Mouse (Mus musculus) brain, embryonic 14.5 days (tissue): ENCODE results near the gene Gm19935. TPM values are rescaled to one million over a fixed set of nuclear protein-coding genes. Genes with fewer than 3 reads are reported as not detected.

Experiments
- DNase-seq: peaks from one replicate; pipeline ENCODE4 v3.0.0-alpha.2; 2011; ENCODE audit warnings: low read depth
- CTCF ChIP-seq: fragments of 200-500 bp; IDR thresholded peaks from 2 replicates; pipeline ENCODE4 v1.5.1; 2012; ENCODE audit warnings: inconsistent platforms, mild to moderate bottlenecking, moderate library complexity, borderline replicate concordance; ENCODE audit not compliant: insufficient read depth, insufficient read length; ENCODE audit errors: extremely low read depth
- POLR2A ChIP-seq: fragments of 200-500 bp; IDR thresholded peaks from 2 replicates; pipeline ENCODE4 v1.6.1; 2012; ENCODE audit warnings: mild to moderate bottlenecking, inconsistent platforms, borderline replicate concordance; ENCODE audit not compliant: poor library complexity, insufficient read depth, insufficient read length, severe bottlenecking; ENCODE audit errors: extremely low read depth
- polyA plus RNA-seq: library from polyadenylated mRNA; depleted of rRNA; stranded (reverse); fragments of >200 nt; gene quantifications from 2 replicates; pipeline ENCODE4 v1.2.3, GENCODE M21; 2012; rRNA removed

Gm19935 gene
- polyA plus RNA-seq, result 0.33 and 1.2 TPM in 2 replicates

- TF ChIP-seq CTCF (no peak), POLR2A (no peak)
- no peak for DNase-seq
Measured at GRCm38 (mm10) chr8:90817293-90817692, at the start of gene Gm19935. Gene Gm19935, minus strand, starts transcription at chr8:90817393.

- TF ChIP-seq POLR2A (no peak), CTCF (no peak)
Measured at GRCm38 (mm10) chr8:90862038-90862437, 44.8 kb upstream of the Gm19935 start.

DNA sequence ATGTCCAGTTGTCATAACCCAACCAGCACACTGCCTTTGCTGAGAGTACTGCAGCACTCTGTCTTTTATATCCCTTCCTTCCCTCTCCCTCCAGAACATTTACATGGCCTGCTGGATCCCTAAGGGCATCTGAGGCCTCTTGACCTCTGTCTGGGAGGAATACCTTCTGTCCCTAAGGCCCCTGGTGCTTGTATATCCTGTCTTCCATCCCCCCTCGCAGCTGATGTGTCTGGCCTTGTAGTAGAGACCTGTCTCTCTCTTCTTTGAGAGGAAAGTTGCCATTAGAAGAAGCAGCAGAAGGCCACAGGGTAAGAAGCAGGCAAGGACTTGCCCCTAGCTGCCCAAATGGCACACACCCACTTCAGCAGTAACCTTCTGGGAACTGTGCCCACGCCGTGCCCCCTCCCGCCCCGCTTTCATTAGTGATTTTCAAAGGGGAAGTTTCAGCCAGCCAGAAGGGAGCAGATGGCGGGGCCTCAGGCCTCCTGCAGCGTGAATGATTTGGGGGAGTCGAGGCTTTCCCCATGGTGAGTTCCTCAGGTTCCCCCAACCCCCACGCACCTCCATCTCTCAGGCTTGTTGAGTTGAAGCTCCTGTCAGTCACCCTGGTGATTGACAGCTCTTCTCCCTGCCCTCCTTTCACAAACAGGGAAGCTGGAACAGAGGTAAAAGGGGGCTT is 44.2 kb upstream of the Gm19935 start:
- TF ChIP-seq CTCF, result no peak

More at GRCm38 (mm10) chr8:90862038-90862437, 44.8 kb upstream of the Gm19935 start:
- DNase-seq, result peak; percentile 95

DNA sequence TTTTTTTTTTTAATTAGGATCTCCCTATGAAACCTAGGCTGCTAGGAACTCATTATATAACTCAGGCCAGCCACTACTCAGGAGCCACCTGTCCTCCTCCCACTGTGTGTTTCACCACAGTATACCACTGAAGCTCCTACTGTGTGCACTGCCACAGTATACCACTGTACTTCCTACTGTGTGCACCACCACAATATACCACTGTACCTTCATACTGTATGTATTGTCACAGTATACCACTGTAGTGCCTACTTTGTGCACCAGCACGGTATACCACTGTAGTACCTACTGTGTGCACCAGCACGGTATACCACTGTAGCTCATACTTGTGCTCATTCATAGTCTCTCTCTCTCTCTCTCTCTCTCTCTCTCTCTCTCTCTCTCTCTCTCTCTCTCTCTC is 40.9 kb upstream of the Gm19935 start:
- TF ChIP-seq CTCF, result no peak
- no peak for TF ChIP-seq POLR2A
- DNase-seq, result no peak

More for the DNA sequence above, 44.2 kb upstream of the Gm19935 start:
- peak; percentile 93 for DNase-seq

DNA sequence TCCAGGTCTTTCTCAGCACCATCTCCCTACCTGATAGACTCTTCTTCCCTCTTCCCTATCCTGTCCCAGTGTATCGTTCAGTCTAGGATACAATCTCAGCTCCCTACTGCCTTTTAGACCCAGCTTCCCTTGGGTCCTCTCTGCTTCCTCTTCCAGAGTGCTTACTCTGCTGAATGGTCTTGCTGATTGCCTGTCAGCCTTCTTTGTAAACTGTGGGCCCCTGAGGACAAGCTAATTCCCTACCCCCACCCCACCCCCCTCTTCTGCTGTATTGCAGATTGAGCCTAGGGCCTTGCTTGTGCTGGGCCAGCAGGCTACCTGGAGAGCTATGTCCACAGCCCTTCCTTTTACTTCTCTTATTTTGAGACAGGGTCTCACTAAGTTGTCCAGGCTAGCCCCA is 39.8 kb upstream of the Gm19935 start:
- no peak for DNase-seq
- TF ChIP-seq POLR2A (no peak), CTCF (no peak)

GRCm38 (mm10) chr8:90856171-90856570 is 39.0 kb upstream of the Gm19935 start:
- TF ChIP-seq POLR2A (no peak), CTCF (no peak)
- no peak for DNase-seq

DNA sequence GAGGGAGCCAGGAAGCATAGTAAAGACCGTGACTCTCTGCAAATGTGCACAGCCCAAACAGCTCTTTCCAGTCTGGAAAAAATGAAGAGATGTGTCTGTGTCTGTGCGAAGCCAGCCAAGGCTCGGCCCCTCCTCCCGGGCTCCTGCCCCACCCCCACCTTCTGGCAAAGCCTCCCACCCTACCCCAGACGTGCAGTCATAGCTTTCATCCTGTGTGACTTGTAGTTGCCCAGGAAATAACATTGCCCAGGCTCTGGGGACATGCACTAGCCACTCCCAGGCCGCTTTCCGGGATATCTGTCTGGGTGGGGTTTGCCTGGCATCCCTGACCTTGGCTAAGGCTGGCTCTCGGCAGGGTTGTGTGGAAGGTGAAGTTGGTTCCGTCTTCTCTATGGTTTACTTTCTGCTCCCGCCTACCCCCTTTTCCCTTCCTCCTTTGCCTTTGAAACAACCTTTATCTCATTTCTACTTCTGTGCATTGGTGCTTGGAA is 37.5 kb upstream of the Gm19935 start:
- no peak for TF ChIP-seq POLR2A
- no peak for TF ChIP-seq CTCF

GRCm38 (mm10) chr8:90853971-90854670 is 36.9 kb upstream of the Gm19935 start:
- DNase-seq, result peak; percentile 69
- TF ChIP-seq POLR2A, result no peak
- no peak for TF ChIP-seq CTCF

More for the DNA sequence above, 37.5 kb upstream of the Gm19935 start:
- DNase-seq, result peak; percentile 88

GRCm38 (mm10) chr8:90851544-90851943 is 34.4 kb upstream of the Gm19935 start:
- no peak for DNase-seq
- TF ChIP-seq CTCF, result no peak
- TF ChIP-seq POLR2A, result no peak

DNA sequence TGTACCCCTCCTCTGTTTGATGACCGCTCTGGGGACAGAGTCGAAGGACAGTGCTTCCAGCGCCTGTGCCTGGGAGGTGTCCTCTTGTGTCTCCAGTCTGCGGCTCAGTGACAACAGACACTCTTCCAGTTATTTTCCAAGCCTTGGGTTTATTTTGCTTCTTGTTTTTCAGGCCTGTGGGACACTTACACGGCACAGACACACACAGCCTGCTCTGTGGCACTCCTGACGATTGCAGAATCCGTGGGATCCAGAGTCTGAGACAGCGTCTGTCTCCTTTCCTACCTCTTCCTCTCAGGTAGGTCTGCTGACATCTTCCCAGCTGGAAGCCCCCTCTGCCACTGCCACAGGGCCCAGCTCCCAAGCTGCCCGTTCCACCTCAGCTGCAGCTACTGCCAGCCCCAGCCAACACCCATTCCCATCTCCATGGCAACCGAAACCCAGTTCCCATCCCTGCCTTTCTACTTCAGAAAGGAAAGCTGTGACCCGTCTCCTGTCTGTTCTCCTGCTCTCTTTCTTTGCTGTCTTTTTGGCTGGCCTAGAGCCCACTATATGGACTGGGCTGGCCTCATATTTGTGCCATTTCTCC is 32.4 kb upstream of the Gm19935 start:
- no peak for TF ChIP-seq CTCF
- TF ChIP-seq POLR2A, result no peak
- peak; percentile 88 for DNase-seq

DNA sequence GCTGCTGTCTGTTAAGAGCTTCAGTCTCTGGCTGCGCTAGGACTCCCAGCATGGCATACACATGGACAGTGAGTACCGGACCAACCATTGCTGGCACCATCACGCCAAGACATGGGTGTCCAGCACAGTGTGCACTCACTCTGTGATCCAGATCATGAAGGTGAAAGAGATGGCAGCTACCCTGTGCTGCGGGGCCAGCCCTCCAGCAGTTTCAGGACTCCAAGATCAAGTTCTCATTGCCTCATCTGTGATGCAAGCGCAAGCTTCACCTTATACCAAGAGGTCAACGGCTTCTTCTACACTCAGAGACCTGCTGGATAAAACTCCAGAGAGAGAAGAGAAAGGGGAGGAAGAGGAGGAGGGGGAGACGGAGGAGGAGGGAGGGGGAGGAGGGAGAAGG is 30.8 kb upstream of the Gm19935 start:
- no peak for TF ChIP-seq POLR2A
- TF ChIP-seq CTCF, result no peak
- DNase-seq, result no peak
